Mouse (Mus musculus) cortical plate, adult 2 months (tissue): Measurements from ENCODE around the gene Mysm1.

Experiments used
- CTCF ChIP-seq: fragments of 200-500 bp; IDR thresholded peaks from 2 replicates; pipeline ENCODE4 v1.5.1; 2011; ENCODE audit warnings: mild to moderate bottlenecking, control low read depth, low read length; ENCODE audit not compliant: insufficient read depth; ENCODE audit errors: extremely low read depth
- POLR2A ChIP-seq: fragments of 200-500 bp; IDR thresholded peaks from 2 replicates; pipeline ENCODE4 v1.6.1; 2011; ENCODE audit warnings: mild to moderate bottlenecking, low read length, control low read depth; ENCODE audit not compliant: insufficient read depth; ENCODE audit errors: extremely low read depth

GRCm38 (mm10) chr4:95005251-95005830 is 26.4 kb upstream of the Mysm1 start:
- TF ChIP-seq CTCF (no peak), POLR2A (no peak)
